Mouse (Mus musculus) adipocyte (in vitro differentiated cells): ENCODE measurements at regions not wholly inside any gene's neighbourhood (a gene's known extent, or its start where the extent isn't known, plus 50 kb on each side); places are given as distances from the start of the nearest gene placed in this dataset.

Experiments
- DNase-seq: peaks from one replicate; pipeline ENCODE4 v3.0.0-alpha.2; 2016; ENCODE audit warnings: low spot score

DNA sequence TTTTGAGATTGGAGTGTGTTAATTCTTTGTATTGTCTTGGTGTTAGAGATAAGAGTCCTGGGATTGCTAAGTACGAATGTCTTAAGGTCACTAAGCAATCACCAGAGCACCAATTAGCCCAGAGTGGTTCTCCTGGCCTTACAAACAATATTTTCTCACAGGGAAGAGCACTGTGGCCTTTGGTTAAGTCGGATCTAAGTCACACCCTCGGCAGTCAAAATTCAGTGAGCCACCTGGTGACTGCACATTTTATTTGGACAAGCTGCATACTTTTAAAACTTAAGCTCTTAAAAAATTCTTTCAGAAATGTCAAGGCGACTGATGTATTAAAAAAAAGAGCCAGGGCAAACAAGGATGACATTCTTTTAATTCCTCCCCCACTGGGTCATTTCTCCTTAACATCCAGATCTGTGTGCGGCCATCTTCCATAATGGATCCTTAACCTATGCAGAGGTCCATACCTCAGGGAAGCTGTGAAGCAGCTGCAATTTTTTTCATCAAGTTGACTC is 60.9 kb upstream of the Foxa2 start:
- no peak for DNase-seq

DNA sequence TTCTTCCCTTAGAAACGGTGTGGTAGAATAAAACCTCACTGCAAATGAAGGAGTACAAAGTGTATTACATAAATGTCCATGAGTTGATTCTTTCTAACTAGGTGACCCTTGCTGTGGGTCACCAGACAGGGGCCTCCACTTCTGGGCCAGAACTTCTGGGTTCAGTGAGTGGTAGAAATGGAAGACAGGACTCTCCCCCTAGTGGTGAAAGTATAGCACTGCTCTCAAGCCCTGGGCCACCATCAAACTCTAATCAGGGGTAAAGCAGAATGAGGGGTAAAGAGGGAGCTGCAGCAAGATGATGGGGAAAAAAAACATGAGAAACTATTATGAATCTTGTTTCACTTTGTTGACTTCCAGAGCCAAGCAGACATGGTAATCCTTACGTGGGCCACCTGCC is 63.4 kb upstream of the Foxa2 start:
- DNase-seq: peak; percentile 38

DNA sequence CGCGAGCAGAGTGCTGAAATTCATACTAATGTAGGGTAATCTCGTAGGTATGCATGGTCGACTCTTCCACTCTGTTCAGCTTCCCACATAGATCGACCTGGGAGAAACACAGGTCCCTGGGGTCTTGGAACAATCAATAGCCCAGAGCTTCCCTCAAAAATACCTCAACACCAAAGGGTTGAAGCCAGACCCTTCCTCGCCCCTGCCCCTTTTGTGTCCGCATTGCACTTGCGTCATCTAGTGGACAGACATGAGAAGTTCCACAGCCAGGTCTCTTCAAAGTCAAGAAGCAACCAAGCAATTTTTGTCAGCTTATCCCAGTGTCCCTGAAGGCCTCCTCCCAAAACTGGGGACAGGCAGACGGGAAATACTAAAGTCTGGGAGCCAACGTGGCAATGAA is 65.1 kb upstream of the Foxa2 start:
- peak; percentile 36 for DNase-seq

DNA sequence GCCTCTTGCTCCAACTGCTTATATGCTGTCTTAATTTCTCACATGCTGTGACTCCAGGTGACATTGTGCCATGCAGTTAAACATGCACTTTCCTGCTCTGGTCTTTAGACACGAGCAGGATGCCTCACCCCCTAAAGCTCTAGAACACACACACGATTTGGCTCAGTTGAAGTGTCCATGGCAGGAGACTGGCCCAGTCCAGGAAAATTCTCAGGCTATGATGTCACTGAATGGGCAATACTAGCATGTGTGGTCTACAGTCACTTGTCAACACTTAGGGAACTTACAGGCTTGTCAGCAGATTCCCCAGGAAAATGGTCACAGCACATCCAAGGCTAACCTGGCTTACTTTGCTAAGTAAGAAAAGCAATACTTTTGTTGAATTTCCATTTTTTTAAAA is 66.4 kb upstream of the Foxa2 start:
- DNase-seq: no peak

DNA sequence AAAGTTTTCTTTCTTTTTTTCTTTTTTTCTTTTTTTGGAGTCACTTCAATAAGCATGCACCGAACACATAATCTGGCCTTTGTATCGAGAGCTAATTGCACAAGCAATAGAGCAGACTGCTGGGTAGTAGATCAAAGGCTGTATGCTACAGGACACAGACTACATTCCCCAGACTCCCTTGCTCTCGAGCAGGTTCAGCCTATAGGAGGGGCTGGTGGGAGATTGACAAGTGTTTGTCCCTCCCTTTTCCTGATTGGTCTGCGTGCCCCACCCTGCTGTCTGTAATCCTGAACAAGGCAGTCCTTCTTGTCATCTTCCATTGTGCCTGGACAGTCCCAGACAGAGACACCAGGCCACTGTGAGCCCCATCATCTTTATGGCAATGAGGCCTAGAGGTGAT is 67.8 kb upstream of the Foxa2 start:
- no peak for DNase-seq

DNA sequence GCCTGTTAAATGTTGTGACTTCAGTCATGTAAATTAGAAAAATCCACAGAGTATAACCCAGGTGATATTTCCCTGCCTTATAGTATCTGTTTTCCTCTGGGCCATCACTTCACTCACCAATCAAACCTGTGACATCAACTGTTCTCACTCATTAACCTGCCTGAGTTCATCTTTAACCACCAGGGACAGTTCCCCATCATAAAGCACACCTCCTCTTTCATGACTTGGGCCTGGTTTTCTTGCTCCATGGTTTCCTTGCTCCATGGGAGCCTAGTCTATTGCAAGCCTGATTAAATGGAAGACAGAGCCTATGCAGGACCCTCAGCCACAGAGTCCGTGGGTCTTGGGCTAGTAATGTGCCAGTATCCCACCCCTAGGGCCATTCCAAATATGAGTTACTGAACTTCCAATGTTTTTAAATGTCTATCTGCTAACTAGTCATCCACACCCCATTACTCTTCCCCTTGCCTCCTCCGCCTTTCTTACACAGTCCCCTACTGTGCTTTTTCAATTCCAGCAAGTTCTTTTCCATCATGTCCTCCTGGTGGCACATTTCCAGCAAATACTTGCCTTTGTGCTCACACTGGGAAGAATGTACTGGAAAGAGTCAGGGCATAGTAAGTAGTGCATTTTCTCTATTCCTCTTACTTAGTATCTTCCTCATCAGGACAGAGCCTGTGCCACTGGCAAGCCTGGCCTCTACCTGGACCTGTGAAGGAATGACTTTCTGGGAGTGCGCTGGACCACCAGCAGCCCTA is 69.4 kb upstream of the Foxa2 start:
- no peak for DNase-seq

DNA sequence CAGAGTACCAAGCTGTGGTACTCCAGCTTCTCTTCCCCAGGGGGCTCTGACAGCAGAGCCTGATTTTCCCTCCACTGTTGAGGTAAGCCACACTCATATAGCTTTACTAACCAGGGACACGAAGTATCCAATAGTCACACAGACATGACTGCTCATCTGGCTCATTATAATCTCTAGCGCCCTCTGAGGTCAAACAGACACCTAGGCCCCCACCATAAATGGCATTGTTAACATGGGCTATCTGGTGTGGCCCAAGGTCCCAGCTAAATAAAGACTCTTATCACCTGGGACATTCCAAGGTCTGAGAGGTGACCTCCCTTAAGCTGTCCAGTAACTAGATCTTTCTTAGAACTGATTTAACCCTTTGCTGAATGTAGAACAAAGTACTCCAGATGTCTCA is 70.7 kb upstream of the Foxa2 start:
- no peak for DNase-seq

DNA sequence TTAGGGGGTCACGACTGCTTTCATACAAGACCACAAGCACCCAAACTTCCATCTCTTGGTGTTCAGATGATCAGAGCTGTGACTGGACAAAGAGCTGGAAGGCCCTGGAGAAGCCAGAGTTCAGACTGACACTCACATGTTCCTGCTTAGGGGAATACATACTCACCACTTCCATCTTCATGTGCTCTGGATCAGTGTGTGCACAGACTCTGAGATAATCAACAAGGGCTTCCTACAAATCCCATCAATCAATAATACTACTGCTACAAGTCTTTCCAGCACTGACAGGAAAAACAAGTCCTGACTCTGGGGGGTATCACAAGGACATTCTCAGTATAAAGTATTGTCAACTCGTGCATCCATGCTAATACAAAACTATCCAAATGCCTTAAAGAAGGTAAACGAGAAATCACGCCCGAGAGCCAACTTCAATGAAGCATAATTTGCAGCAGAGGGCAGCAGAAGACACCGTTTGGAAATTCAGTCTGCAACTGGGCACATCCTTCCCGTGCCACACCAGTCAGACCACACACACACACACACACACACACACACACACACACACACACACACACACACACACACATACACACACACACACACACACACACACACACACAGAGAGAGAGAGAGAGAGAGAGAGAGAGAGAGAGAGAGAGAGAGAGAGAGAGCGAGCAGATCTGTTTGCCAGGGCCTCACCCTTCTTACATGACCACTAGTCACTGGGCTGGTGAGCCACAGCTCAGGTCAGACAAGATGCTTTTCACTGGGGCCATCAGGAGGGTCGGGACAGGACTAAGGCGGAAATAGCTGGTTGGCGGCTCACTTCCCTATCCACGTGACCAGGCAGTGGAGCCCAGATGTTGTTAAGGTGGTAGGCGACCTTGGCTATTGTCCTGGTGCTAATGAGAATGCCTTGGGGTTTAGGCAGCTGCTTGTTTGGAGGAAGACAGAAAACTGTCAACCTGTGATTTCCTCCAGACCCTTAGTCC is 75.4 kb upstream of the Foxa2 start:
- DNase-seq: peak; percentile 76

DNA sequence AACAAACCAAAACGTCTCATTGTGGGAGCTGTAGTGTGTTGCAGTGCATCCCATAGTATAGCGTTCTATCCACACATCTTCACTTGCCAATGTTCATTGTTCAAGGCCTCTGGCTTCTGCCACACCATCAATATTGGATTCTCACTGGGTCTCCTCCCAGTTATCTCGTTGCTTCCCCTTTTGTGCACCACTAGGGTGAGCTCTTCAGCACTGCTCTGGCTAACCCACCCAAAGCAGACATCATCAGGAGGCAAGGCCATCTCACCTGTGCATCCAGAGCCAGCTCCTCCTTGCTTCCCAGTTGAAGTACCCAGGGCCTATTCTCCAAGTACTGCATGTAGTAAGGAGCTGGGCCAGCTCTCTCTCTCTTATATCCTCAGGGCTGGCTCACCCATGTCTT is 77.0 kb upstream of the Foxa2 start:
- DNase-seq: no peak

DNA sequence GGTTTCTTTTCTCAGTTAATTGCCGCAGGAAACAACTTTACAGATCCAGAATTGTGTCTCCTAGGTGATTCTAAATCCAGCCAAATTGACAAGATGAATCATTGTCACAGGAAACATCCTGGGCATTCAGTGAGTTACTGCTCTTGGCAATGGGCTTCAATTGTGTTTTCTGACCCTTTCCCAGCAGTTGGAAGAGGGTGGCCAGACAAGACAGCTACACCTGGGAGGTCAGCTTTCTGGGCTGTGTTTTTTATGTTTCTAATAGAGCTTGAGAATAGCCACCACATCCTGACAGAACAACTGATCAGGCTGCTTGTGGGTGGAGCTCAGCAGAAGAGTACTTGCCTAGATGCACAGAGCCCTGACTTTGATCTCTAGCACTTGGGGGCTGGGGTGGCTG is 87.0 kb upstream of the Foxa2 start:
- no peak for DNase-seq

DNA sequence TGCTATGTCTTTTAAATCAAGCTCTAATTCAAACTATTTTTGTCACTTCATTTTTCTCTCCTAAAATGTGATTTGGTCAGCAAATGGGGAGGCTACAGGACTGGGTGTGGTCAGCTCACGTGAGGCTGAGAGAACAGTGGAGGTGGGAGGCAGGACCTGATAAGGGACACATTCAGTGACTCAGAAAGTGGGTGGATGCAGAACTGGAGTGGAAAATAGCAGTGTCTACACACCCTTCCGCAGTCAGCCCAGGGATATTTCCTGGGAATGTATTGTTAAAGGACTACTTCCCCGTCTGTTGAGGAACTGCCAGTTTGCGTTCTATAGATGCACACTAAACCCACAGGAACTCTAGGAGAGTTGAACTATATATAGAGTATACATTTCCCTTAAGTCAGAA is 95.2 kb upstream of the Foxa2 start:
- DNase-seq: no peak

DNA sequence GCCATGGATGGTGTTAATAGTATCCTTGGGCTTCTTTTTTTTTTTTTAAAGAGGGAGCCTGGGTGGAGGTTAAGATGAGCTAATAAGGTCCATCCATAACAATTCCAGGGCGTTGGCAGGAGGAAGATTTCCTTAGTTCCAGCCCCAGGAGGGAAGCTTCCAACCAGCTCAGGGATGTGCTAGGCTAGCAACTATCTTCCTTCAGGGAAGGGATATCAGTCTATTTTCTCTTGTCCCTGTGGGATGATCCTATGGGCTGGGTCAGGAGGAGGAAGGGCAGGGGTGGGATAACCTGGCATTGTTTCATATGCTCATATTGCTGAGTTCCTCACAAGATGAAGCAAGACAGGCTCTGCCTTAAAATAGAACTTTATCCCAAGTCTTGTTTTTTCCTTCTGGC is 98.0 kb upstream of the Foxa2 start:
- DNase-seq: no peak

DNA sequence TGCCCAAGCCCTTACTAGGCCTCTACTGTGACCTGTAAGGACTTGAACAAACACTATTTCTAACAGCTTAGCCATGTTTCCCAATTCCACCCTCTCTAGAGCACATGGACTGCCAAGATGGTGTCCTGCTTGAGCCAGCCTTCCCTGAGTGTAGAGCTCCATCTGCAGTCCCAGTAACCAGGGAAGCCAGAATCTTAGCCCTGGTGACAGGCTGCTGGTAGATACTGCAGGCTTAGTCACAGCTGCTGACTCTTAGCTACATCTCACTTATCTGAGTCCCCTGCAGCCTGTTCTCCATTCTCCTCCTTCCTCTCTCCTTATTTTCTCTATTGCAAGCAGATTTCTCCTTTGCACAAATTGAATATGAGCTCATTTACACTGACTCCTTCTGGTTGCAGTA is 101.5 kb upstream of the Foxa2 start:
- peak; percentile 14 for DNase-seq

DNA sequence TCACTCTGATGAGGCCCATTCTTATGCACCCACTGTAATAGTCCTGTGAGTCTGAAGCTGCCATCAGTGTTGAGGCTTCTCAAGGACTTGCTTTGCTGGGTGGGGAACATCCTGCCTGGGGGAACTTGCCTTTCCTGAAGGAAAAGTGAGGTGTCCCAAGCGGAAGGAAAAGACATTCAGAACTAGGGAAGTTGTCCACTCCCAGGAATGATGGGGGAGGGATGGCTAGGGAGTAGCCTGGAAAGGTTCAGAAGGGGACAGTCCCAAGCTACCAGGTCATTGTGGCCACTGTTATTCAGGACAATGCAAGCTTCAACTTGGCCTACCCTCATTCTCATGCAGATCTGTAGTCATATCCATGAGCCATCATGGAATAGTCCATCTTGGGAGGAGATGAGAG is 102.7 kb upstream of the Foxa2 start:
- DNase-seq: no peak

DNA sequence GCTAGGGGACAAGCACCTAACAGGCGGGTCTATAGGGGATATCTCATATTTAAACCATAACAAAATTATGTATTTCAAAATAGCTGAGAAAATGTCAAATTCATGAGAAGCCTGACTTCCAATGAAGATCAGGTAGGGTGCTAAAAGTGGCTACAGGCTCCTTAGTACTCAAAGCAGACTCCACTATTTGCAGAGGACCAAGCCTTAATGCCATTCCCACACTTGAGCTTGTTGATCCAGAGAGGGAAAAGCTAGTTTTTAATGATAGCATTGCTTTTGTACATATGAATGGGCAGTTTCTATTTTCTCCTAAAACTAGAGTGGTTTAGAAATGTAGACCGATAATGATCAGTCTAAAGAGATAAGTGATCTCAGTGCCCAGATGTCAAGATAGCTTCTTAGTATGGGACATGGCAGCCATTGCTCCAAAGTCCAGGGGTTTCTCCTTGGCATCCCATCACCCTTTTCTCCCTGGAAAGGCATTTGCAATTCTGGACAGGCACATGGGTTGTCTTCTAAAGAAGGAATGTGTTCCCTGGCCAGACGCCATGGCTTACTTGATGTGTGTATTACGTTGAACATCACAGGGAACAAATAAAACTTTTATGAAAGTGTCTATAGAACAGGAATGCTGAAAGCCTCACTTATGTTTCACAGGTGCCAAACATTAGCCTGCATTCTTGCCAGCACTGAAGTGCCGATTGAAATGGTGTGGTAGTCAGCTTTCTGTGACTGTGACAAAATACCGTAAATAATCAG is 106.9 kb upstream of the Foxa2 start:
- DNase-seq: no peak

DNA sequence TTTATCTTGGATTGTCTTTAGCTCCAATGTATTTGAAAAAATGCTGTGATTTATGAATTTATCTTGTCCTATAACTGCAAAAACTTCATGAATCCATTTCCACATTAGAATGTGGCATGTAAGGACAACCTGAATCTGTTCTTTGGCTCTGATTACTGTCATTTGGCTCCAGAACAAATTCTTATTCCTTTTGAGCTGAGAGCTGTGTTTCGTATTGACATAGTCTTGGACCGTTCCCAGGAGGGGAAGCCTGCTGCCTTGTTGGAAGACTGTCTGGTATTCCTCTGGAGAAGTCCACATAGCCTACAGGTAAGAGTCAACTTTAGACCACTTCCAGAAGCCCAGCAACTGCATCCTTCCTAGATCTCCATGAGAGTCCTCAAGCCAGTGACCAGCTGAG is 109.4 kb upstream of the Foxa2 start:
- no peak for DNase-seq

DNA sequence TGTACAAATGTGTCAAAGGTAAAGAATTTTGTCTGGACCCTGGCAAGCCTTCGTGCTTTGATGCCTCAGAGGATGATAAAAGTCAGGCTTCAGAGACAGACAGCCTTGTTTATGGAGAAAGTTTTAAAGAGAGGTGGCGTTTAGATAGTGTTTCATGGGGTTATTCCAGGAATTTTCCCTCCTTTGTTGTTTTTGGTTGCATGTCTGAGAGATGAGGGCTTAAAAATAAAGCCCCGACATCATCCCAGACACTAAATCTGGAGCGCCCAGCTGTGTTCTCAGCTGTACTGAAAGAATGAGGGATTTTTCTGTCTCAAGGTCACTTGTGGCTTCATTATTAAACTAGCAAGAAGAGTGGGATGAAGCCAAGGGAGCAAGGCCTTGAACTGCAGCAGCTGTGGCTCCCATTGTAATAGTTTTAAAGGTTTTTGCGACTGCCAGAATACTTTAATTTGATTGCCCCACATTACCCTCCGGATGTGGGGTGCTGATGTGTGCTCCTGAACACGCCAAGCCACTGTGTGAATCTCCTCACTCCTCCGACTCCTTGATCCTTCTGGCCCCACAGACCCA is 112.3 kb upstream of the Foxa2 start:
- DNase-seq: no peak

DNA sequence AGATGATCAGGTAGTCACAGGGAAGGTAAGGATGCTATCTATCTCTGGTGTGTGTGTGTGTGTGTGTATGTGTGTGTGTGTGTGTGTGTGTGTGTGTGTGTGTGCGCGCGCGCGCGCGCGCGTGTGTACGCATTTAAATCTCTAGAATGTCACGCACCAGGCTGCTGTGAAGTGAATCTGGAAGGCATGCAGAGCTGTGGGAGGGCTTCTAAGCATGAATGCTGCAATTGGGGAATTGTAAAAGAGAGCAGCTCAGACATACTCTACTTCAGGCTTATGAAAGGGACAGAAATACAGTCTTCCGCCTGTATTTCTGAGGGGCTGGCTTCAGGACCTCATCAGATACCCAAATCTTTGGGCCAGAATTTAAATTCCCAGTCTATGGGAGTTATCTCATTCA is 114.2 kb upstream of the Foxa2 start:
- no peak for DNase-seq

DNA sequence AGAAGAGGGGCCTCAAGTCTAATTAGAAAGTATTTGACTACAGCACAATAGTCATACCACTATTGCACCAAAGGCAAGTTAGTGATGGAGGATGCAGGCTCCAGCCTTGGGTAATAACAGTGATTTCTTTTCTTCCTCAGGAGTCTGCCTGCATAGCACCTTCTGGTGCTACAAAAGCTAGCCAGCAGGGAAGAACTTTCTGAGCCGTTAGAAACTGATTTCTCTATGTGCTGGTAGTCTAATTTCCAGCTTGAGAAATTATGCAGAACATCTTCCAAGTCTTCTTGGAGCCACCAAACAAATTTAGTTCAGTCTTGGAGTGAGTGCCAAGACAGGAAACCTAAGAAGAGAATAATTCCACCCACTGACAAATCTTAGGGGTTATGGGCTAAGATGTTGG is 115.2 kb upstream of the Foxa2 start:
- DNase-seq: no peak

DNA sequence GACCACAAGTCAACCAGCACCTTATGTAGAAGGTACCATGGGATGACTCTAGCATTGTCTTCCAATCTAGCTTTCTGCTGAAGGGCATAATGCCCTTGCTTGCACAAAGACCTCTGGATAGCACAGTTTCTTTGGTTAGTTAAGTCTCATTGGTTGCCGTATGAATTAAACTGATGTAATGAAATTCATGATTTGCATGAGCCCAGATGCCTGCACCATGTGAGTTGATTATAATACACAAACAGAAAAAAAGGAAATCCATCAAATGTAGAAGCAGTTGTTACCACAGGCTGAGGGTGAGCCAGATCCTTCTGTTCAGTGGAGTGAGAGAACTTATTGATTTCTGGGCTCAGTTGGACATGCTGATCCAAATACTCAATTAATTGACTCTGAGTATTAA is 115.8 kb upstream of the Foxa2 start:
- no peak for DNase-seq

DNA sequence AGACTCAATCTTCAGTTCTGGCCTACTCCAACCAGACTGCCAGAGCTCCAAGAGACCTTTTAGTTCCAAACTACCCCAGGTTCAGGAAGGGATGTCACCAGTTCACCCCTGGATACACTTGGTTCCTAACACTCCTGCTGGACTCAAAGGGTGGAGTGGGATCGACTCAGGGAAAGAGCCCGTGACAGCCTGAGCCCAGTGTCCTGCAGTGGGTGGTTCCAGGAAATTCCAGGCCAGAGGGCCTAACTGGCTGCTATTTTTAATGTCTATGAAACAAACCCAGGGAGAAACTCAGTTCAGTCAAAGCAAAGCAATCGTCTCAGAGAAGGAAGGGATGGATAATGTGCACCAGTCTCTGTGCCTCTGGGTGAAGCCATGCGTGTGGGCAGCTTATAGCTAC is 124.3 kb upstream of the Foxa2 start:
- DNase-seq: peak; percentile 35

DNA sequence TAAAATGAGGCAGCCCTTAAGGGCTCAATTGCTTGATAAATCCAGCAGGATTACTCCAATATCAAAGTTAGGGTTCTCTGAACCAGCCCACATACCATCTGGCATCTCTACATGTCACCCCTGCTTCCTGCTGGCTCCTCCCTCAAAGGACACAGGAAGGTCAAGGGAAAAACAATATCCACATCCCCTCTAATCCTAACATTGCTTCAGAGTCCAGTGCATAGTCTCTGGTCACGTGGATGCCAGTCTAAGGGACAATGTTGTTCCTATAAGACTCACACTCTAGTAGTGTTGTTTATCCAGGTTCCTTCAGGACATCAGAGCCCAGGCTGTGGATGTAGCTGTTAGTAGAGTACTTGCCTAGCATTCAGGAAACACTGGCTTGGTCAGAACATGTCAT is 124.9 kb upstream of the Foxa2 start:
- no peak for DNase-seq
